Mouse (Mus musculus): ENCODE data around the gene Crocc2. TPM values are rescaled to one million over a fixed set of nuclear protein-coding genes. Genes with fewer than 3 reads are reported as not detected.

Gene Crocc2
- total RNA-seq, 2 experiments from 2014 or later, result 0.16 to 0.17 TPM

- DNase-seq (ENCODE audit: extremely low spot score in 1 of 2, low spot score in 2 of 2), result peak in 1 of 2 experiments; percentile 24
- intact Hi-C loops (cut with DNase I), result no loop called here
Measured at GRCm38 (mm10) chr1:93207536-93208064, 39.1 kb downstream of the Crocc2 start.

DNA sequence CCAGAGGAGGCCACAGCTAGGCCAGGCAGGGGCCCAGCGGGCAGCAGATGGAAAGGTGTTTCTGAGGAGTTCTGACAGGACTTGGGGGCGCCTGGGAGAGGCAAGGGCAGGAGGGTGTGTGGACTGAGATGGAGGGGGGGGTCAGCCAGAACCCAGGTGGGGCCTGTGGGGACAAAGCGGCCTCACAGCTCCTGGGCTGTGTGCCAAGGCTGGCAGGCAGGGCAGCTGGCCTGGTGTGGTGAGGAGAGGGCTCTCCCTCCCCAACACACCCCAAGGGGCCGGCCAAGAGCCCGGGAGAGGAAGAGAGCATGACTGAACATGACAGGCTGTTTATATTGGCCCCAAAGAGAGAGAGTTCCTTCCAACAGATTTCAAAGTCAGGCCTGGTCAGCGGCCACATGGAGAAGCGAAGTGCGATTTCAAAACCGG is 41.7 kb downstream of the Crocc2 start:
- DNase-seq (ENCODE audit: extremely low spot score in 1 of 2, low spot score in 2 of 2), result peak; percentile 38 to 90
- intact Hi-C loops (cut with DNase I), result no loop called here

DNA sequence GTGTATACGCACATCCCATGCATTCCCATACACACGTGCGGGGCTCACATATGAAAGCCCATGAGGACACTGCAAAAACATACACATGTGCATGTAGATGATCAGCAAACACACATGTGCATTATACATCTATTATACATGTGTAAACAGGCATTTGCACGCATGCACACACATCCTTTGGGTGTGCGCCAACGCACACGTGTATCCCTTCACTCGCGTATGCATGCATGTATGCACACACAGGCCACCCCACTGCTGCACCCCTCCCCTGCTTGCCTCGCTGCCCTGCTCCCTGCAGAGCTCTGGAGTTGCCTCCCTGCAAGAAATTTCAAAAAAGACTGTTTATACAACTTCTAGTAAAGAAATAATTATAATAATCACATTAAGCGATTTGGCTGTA is 42.5 kb downstream of the Crocc2 start:
- intact Hi-C loops (cut with DNase I), result no loop called here
- no peak for DNase-seq (ENCODE audit: extremely low spot score in 1 of 2, low spot score in 2 of 2)

DNA sequence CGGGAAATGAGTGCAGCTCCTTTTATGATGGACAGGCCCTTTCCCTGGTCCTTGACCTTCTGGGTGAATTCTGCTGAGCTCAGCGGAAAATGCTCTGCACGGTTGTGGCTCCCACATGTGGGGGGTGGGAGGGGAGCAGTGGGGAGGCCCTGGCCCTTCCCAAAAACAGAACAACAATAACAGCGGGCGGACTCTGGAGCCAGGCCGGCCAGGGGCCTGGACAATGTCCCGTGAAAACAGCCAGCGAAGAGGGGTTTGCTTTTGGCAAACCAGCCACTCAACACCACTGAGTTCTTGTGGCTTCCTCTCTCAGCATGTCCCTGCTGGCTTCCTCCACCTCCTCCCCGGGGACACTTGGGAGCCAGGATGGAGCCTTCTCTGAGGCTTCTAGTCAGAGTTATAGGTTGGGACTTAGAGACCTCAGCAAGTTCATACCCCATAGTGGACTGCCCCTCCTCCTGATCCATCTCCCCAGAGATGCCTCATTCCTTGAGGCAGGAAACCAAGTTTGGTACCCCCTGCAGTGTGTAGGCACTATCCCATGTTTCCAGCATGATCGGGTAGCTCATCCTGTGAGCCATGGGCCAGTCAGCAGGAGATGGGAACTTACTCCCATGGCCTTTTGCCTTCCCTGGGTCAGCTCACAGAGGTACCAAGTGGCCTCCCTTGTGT is 43.2 kb downstream of the Crocc2 start:
- intact Hi-C loops (cut with DNase I), result no loop called here
- peak in 1 of 2 experiments; percentile 75 for DNase-seq (ENCODE audit: extremely low spot score in 1 of 2, low spot score in 2 of 2)

DNA sequence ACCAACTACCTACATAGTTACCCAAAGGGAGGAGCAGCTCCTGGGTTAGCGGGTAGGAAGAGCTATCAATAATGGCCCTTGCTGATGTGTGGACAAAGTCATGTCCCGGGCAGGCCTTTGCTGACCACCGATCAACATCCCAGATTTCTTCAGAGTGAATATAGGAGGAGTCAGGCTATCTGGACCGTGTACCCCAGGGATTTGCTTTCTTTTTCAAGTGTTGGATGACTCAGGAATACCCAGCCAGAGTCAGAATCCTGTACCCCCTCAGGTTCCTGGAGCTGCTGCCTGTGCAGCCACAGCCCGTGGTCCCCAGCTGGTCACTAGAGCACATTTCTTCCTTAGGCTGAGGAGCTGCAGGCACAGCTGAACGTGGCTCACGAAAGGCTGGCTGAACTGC is 43.9 kb downstream of the Crocc2 start:
- no peak for DNase-seq (ENCODE audit: extremely low spot score in 1 of 2, low spot score in 2 of 2)
- intact Hi-C loops (cut with DNase I), result no loop called here

GRCm38 (mm10) chr1:93214612-93215011 is 46.1 kb downstream of the Crocc2 start:
- intact Hi-C loops (cut with DNase I), result no loop called here
- no peak for DNase-seq (ENCODE audit: extremely low spot score in 1 of 2, low spot score in 2 of 2)

DNA sequence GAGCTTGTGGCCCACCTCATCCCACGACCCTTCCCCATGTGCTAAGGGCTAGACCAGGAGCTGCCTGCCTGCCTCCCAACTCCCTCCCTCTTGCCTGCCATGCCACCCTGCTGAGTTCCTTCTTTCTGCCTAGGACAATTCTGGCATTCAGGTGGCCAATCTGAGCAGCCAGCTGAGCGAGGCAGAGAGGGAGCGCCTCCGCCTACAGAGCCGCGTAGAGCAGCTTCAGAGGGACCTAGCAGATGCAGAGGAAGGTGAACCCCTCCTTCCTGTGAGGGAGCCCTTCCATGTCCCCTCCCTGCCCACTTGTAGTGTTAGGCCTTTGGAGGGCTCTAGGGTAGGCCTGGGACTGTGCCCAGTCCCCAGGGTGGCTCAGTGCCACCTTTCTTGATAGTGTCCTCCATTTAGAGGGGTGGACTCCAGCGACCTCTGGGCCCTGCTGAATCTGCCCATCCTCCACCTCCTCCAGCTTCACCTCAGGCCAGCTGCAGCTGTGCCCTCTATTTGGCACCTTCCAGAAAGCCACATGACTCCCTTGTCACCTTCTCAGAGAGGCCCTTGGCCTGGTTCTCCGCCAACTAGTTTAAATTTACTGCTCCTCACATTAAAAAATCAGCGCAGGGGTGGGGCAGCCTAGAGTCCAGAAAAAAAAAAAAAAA is 48.4 kb downstream of the Crocc2 start:
- DNase-seq (ENCODE audit: extremely low spot score in 1 of 2, low spot score in 2 of 2), result no peak

GRCm38 (mm10) chr1:93217530-93217929 is 49.0 kb downstream of the Crocc2 start:
- no peak for DNase-seq (ENCODE audit: extremely low spot score in 1 of 2, low spot score in 2 of 2)
- intact Hi-C loops (cut with DNase I), result no loop called here

More for the DNA sequence above, 48.4 kb downstream of the Crocc2 start:
- intact Hi-C loops (cut with DNase I), result no loop called here

GRCm38 (mm10) chr1:93220776-93221175 is 52.3 kb downstream of the Crocc2 start:
- DNase-seq (ENCODE audit: extremely low spot score in 1 of 2, low spot score in 2 of 2), result no peak
- intact Hi-C loops (cut with DNase I), result no loop called here

DNA sequence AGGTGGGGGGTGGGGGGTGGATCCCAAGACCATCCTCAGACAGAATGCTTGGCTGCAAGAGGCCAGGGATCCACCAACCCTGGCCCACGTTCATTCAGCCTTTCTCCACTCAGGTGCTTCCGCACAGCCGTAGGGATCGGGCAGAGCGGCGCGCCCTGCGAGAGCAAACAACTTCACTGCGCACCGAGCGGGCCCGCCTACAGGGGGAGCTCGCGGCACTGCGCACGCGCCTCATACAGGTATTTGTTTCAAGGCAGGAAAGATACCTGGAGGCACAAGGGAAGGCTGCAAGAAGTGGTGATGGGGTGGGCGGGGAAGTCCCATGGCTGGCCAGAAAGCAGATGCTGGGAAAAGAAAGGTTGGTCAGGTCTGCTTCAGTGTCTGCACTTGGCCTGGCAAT is 55.4 kb downstream of the Crocc2 start:
- intact Hi-C loops (cut with DNase I), result no loop called here
- peak in 1 of 2 experiments; percentile 53 for DNase-seq (ENCODE audit: extremely low spot score in 1 of 2, low spot score in 2 of 2)

- DNase-seq (ENCODE audit: extremely low spot score in 1 of 2, low spot score in 2 of 2), result no peak
- intact Hi-C loops (cut with DNase I), result no loop called here
Measured at GRCm38 (mm10) chr1:93225226-93225625, 56.7 kb downstream of the Crocc2 start.

GRCm38 (mm10) chr1:93225731-93226520 is 57.4 kb downstream of the Crocc2 start:
- intact Hi-C loops (cut with DNase I), result no loop called here

GRCm38 (mm10) chr1:93227303-93227975 is 58.9 kb downstream of the Crocc2 start:
- peak in 1 of 2 experiments; percentile 66 for DNase-seq (ENCODE audit: extremely low spot score in 1 of 2, low spot score in 2 of 2)
- intact Hi-C loops (cut with DNase I), result no loop called here

More at GRCm38 (mm10) chr1:93225731-93226520, 57.4 kb downstream of the Crocc2 start:
- no peak for DNase-seq (ENCODE audit: extremely low spot score in 1 of 2, low spot score in 2 of 2)

DNA sequence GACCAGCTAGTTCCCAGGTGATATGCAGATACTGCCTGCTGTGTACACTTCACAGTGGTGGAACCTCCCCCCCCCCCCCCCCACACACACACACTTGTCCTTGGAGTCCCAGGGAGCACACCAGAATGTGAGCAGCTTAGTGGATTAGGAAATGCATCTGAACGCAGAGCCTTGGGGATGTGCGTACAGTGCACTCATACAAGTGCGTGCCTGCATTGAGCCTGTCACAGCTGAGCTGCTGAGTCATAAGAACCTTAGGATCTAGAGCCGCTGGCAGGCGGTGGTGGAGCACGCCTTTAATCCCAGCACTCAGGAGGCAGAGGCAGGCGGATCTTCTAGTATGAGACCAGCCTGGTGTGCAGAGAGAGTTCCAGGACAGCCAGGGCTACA is 59.4 kb downstream of the Crocc2 start:
- intact Hi-C loops (cut with DNase I), result no loop called here
- DNase-seq (ENCODE audit: extremely low spot score in 1 of 2, low spot score in 2 of 2), result no peak

- intact Hi-C loops (cut with DNase I), result no loop called here
- DNase-seq (ENCODE audit: extremely low spot score in 1 of 2, low spot score in 2 of 2), result no peak
Measured at GRCm38 (mm10) chr1:93229221-93229620, 60.7 kb downstream of the Crocc2 start.

DNA sequence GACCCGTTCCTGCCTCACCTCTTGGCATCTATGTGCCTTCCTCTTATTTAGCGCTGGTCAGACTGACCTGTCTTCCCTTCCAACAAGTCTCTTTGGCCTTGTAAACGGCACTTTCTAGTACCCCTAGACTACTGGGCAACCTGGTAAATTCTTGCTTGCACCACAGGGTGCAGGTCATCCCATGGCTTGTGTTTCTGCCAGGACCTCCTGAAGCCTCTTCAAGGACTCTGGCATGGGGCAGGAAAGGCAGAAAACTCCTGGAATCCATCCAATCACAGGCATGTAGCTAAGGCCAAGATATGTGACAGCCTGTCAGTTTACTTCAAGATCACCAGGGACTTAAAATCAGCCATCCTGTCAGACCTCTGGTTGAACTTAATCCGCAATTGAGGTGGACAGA is 61.1 kb downstream of the Crocc2 start:
- intact Hi-C loops (cut with DNase I), result no loop called here
- no peak for DNase-seq (ENCODE audit: extremely low spot score in 1 of 2, low spot score in 2 of 2)

- DNase-seq (ENCODE audit: extremely low spot score in 1 of 2, low spot score in 2 of 2), result peak; percentile 71 to 92
- intact Hi-C loops (cut with DNase I), result no loop called here
Measured at GRCm38 (mm10) chr1:93235576-93236544, 67.3 kb downstream of the Crocc2 start, which contains the start of gene Sned1. TSS of gene Sned1 (plus strand) at chr1:93235841.

GRCm38 (mm10) chr1:93236545-93236924 is 68.0 kb downstream of the Crocc2 start:
- intact Hi-C loops (cut with DNase I), result no loop called here
- DNase-seq (ENCODE audit: extremely low spot score in 1 of 2, low spot score in 2 of 2), result peak in 1 of 2 experiments; percentile 45
